Mouse (Mus musculus): Measurements from ENCODE around the gene Zfand3. TPM values are rescaled to one million over a fixed set of nuclear protein-coding genes. Genes with fewer than 3 reads are reported as not detected.

Gene Zfand3
- polyA plus RNA-seq, 1 experiment: 111 TPM

DNA sequence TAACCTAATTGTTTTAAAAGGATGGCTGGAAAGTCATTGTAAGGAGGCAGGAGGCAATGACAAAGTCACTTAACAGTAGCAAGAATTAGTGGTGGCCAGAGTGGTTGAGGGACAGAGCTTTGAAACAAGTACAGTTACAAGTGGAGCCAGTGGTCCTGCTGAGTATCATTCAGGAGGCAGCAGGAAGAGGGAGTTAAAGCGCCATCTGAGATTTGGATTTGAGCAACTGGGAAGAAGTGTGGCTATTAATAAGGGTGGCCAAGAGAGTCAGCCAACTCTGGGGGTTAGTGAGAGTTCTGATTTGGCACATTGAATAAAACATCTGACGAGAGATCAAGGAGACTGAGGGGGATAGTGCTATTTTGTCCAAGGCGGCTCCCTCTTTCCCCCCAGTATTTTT, 54.1 kb downstream of the Zfand3 start:
- peaks cover 12% of the 10 kb centered on the region; the same call in 1 of the 2 replicates for H3K4me1 ChIP-seq (ENCODE audit: control insufficient read depth, insufficient read depth, low read length)
- H3K27ac ChIP-seq (ENCODE audit: insufficient read depth, low read depth, low read length): no peak overlapping the region
- H3K4me3 ChIP-seq (ENCODE audit: insufficient read depth, low read depth, low read length): no peak overlapping the region
- TF ChIP-seq POLR2A (IDR thresholded peaks at IDR 0.05; ENCODE audit: low read depth, low read length): no peak
- TF ChIP-seq CTCF (conservative IDR thresholded peaks at IDR 0.05; ENCODE audit: insufficient read depth, insufficient read length, low read depth, low read length): no peak
- no peaks in the 10 kb centered on the region for H3K36me3 ChIP-seq (ENCODE audit: control insufficient read depth, insufficient read depth, low read length)
- 72% methylated on average over 3 of the region's 3 CpGs for WGBS
- no peaks in the 10 kb centered on the region for H3K27me3 ChIP-seq (replicated peaks; ENCODE audit: control insufficient read depth, insufficient read depth, low read length)
- DNase-seq: no peak

DNA sequence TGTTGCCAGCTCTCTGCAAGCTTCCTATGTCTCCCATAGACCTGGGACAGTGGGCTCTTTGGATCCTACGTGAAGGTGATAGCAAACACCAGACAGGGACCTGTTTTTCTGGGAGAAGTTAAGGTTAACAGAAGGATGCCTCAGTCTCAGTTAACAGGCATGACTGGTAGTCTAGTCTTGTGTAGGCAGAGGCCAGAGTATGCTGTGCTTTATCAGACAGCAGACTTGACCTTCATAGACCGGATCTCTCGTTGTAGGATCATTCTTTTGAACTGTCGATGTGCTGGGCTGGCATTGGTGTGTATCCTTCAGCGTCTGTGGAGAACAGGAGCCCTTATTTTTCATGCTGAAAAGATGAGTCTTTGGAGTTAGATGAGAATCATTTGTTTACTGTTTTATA, 54.5 kb downstream of the Zfand3 start:
- TF ChIP-seq CTCF (conservative IDR thresholded peaks at IDR 0.05; ENCODE audit: insufficient read depth, insufficient read length, low read depth, low read length): no peak
- no peak for TF ChIP-seq POLR2A (IDR thresholded peaks at IDR 0.05; ENCODE audit: low read depth, low read length)
- no peak for DNase-seq
- H3K4me1 ChIP-seq (ENCODE audit: control insufficient read depth, insufficient read depth, low read length): peaks cover 12% of the 10 kb centered on the region; the same call in 1 of the 2 replicates
- 77% methylated on average over 5 of the region's 5 CpGs for WGBS
- H3K4me3 ChIP-seq (ENCODE audit: insufficient read depth, low read depth, low read length): no peak overlapping the region
- H3K27ac ChIP-seq (ENCODE audit: insufficient read depth, low read depth, low read length): no peak overlapping the region
- no peaks in the 10 kb centered on the region for H3K27me3 ChIP-seq (replicated peaks; ENCODE audit: control insufficient read depth, insufficient read depth, low read length)
- no peaks in the 10 kb centered on the region for H3K36me3 ChIP-seq (ENCODE audit: control insufficient read depth, insufficient read depth, low read length)

DNA sequence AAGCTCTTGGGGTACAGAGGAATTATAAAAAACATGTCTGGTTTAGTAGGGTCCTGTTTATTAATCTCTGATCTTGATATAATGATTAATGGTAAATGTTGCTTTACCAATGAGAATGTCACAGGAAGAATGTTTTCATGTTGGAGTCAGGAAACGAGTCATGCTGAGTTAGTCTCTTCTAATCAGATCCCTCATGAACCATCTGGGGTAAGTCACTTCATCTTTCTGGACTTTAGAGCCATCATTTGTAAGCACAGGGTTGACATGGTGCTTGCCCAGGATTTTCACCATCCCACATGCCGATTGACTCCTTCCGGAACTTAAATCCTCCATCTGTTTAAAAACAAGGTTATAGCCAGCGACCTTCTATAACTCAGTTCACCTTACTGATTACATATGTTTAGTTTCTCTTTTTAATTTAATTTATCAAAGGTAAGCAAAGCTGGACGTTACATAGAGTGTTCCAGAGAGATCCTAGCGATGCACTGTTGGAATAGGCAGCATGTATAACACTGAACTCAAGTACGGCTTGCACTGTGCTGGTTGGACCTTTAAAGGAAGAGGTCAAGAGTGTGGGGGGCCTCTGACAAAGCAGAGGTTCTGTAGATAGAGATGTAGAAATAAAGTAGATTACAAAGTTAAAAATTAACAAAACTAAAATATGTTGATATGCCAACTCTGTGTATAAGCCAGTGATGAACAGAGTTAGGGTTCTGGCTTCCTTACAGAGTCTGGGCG, 56.7 kb downstream of the Zfand3 start:
- Histone ChIP-seq H3K36me3 (ENCODE audit: control insufficient read depth, insufficient read depth, low read length) (no peaks in the 10 kb centered on the region), H3K4me3 (ENCODE audit: insufficient read depth, low read depth, low read length) (no peak overlapping the region), H3K27ac (ENCODE audit: insufficient read depth, low read depth, low read length) (no peak overlapping the region), H3K27me3 (replicated peaks; ENCODE audit: control insufficient read depth, insufficient read depth, low read length) (no peaks in the 10 kb centered on the region), H3K4me1 (ENCODE audit: control insufficient read depth, insufficient read depth, low read length) (peaks cover 12% of the 10 kb centered on the region; the same call in 1 of the 2 replicates)
- WGBS: 76% methylated on average over 8 of the region's 8 CpGs
- no peak for DNase-seq
- TF ChIP-seq POLR2A (IDR thresholded peaks at IDR 0.05; ENCODE audit: low read depth, low read length) (no peak), CTCF (conservative IDR thresholded peaks at IDR 0.05; ENCODE audit: insufficient read depth, insufficient read length, low read depth, low read length) (no peak)

DNA sequence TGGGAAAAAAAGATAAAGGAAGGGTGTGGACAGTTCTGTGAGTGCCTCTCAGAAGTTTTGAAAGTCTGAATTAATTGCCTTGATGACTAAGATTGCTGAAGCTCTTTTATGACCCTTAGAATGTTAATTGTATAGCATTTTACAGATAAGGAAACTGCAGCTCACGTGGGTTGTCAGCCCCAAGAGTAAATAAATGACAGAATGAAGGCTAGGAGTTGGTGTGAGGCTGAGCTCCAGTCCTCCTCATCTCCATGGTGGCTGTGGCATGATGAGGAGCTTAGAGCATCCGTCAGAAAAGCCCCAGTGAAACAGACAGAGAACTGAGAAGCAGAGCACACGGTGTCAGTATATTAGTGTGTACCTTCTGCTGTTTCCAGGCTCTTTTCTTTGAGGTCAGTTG, 59.3 kb downstream of the Zfand3 start:
- no peak overlapping the region for H3K4me3 ChIP-seq (ENCODE audit: insufficient read depth, low read depth, low read length)
- H3K36me3 ChIP-seq (ENCODE audit: control insufficient read depth, insufficient read depth, low read length): no peaks in the 10 kb centered on the region
- no peaks in the 10 kb centered on the region for H3K27me3 ChIP-seq (replicated peaks; ENCODE audit: control insufficient read depth, insufficient read depth, low read length)
- peaks cover 4% of the 10 kb centered on the region; the same call in 1 of the 2 replicates for H3K4me1 ChIP-seq (ENCODE audit: control insufficient read depth, insufficient read depth, low read length)
- TF ChIP-seq POLR2A (IDR thresholded peaks at IDR 0.05; ENCODE audit: low read depth, low read length) (no peak), CTCF (conservative IDR thresholded peaks at IDR 0.05; ENCODE audit: insufficient read depth, insufficient read length, low read depth, low read length) (no peak)
- 32% methylated on average over 3 of the region's 3 CpGs for WGBS
- H3K27ac ChIP-seq (ENCODE audit: insufficient read depth, low read depth, low read length): no peak overlapping the region
- DNase-seq: no peak

DNA sequence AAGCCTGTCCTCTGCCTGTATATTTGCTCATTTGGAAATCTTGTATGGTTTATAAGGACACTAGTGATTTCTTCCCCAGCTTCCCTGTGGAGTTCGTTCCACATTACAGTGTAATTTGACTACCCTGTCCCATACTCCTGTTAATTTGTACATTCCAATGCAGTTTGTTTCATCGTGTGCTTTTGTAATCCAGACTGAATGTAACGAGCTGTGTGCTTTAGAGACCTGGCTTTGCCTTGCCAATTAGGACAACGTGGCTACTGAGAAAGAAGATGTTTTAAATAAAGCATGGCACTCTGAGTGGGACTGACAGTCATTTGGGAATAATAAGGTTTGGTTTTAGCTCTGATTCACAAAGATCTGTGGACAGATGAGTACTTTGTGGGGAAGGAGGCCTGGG, 60.2 kb downstream of the Zfand3 start:
- H3K36me3 ChIP-seq (ENCODE audit: control insufficient read depth, insufficient read depth, low read length): no peaks in the 10 kb centered on the region
- peaks cover 4% of the 10 kb centered on the region; the same call in 1 of the 2 replicates for H3K4me1 ChIP-seq (ENCODE audit: control insufficient read depth, insufficient read depth, low read length)
- DNase-seq: no peak
- TF ChIP-seq POLR2A (IDR thresholded peaks at IDR 0.05; ENCODE audit: low read depth, low read length) (no peak), CTCF (conservative IDR thresholded peaks at IDR 0.05; ENCODE audit: insufficient read depth, insufficient read length, low read depth, low read length) (no peak)
- 37% methylated on average over 4 of the region's 4 CpGs for WGBS
- H3K4me3 ChIP-seq (ENCODE audit: insufficient read depth, low read depth, low read length): no peak overlapping the region
- no peaks in the 10 kb centered on the region for H3K27me3 ChIP-seq (replicated peaks; ENCODE audit: control insufficient read depth, insufficient read depth, low read length)
- no peak overlapping the region for H3K27ac ChIP-seq (ENCODE audit: insufficient read depth, low read depth, low read length)

DNA sequence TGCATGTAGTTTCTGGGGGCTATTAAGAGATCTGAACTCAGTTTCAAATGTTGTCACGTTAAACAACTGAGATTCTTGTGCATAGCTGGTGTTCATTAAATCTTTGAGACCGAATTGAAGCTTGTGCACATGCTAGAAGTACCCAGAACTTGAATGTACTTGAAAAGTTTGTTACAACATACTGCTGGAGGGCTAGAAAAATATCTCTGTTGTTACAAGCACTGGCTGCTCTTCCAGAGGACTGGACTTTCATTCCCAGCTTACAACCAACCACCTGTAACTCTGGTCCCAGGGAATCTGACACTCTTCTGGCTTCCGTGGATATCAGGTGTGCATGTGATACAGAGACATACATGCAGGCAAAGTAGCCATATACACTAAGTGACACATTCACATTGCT, 65.2 kb downstream of the Zfand3 start:
- Histone ChIP-seq H3K36me3 (ENCODE audit: control insufficient read depth, insufficient read depth, low read length) (no peaks in the 10 kb centered on the region), H3K27ac (ENCODE audit: insufficient read depth, low read depth, low read length) (no peak overlapping the region), H3K4me1 (ENCODE audit: control insufficient read depth, insufficient read depth, low read length) (no peaks in the 10 kb centered on the region; the same call in 1 of the 2 replicates), H3K27me3 (replicated peaks; ENCODE audit: control insufficient read depth, insufficient read depth, low read length) (no peaks in the 10 kb centered on the region), H3K4me3 (ENCODE audit: insufficient read depth, low read depth, low read length) (no peak overlapping the region)
- WGBS: 75% methylated on average over 3 of the region's 3 CpGs
- TF ChIP-seq CTCF (conservative IDR thresholded peaks at IDR 0.05; ENCODE audit: insufficient read depth, insufficient read length, low read depth, low read length): no peak
- no peak for TF ChIP-seq POLR2A (IDR thresholded peaks at IDR 0.05; ENCODE audit: low read depth, low read length)
- DNase-seq: no peak

DNA sequence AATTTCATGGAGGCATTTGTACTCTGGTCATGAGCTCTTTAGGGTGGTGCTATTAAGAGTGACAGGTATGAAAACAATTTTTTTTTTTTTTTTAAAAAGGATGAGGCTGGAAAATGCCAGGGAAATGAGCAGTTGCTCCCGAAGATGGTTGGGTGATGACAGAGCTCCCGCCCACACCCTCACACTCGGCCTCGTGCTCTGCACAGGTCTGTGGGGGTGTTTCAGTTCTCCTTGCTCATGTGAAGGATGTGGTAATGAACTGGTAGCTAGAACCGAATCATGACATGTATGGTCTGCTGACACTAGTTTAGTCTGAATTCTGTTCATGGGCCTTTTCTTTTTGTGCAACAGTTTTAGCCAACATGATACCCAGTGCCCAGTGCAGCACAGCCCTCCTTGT, 66.1 kb downstream of the Zfand3 start:
- Histone ChIP-seq H3K4me3 (ENCODE audit: insufficient read depth, low read depth, low read length) (no peak overlapping the region), H3K27ac (ENCODE audit: insufficient read depth, low read depth, low read length) (no peak overlapping the region), H3K36me3 (ENCODE audit: control insufficient read depth, insufficient read depth, low read length) (no peaks in the 10 kb centered on the region), H3K27me3 (replicated peaks; ENCODE audit: control insufficient read depth, insufficient read depth, low read length) (no peaks in the 10 kb centered on the region), H3K4me1 (ENCODE audit: control insufficient read depth, insufficient read depth, low read length) (no peaks in the 10 kb centered on the region; the same call in 1 of the 2 replicates)
- TF ChIP-seq CTCF (conservative IDR thresholded peaks at IDR 0.05; ENCODE audit: insufficient read depth, insufficient read length, low read depth, low read length): no peak
- TF ChIP-seq POLR2A (IDR thresholded peaks at IDR 0.05; ENCODE audit: low read depth, low read length): no peak
- DNase-seq: no peak
- 64% methylated on average over 5 of the region's 5 CpGs for WGBS

Data from kidney, adult 2 months (tissue).